Mouse (Mus musculus) kidney, postnatal 0 days (tissue): ENCODE measurements around the gene Podn. TPM values are rescaled to one million over a fixed set of nuclear protein-coding genes. Genes with fewer than 3 reads are reported as not detected.

Source experiments
- ATAC-seq: fragments of 200-750 bp; cut with Nextera tagmentation; replicated peaks from 2 replicates; pipeline ENCODE4 v1.8.0; 2017; ENCODE audit warnings: low read depth, moderate number of reproducible peaks, moderate TSS enrichment, moderate library complexity; ENCODE audit not compliant: low FRiP score
- DNase-seq: peaks from one replicate; pipeline ENCODE4 v3.0.0-alpha.2; 2016; ENCODE audit warnings: low spot score
- H3K27ac ChIP-seq: fragments of 300-500 bp; sonication (generic); 2 replicates; pipeline ENCODE4 v1.5.1; 2014; ENCODE audit warnings: mild to moderate bottlenecking
- H3K27me3 ChIP-seq: fragments of 300-500 bp; sonication (generic); 2 replicates; pipeline ENCODE4 v1.6.1; 2014; ENCODE audit warnings: low read length, mixed read lengths; ENCODE audit not compliant: insufficient read depth
- H3K36me3 ChIP-seq: fragments of 300-500 bp; sonication (generic); 2 replicates; pipeline ENCODE4 v1.6.1; 2014; ENCODE audit warnings: low read length, mixed read lengths; ENCODE audit not compliant: insufficient read depth
- H3K4me1 ChIP-seq: fragments of 300-500 bp; sonication (generic); replicated peaks from 2 replicates; pipeline ENCODE4 v1.6.1; 2014; ENCODE audit warnings: antibody characterized with exemption, low read length, mixed read lengths; ENCODE audit not compliant: insufficient read depth
- H3K4me2 ChIP-seq: fragments of 300-500 bp; sonication (generic); 2 replicates; pipeline ENCODE4 v1.6.1; 2014; ENCODE audit warnings: mild to moderate bottlenecking, low read length, moderate library complexity, mixed read lengths
- H3K4me3 ChIP-seq: fragments of 300-500 bp; sonication (generic); replicated peaks from 2 replicates; pipeline ENCODE4 v1.5.1; 2014; ENCODE audit warnings: low read depth, low read length
- H3K9ac ChIP-seq: fragments of 300-500 bp; sonication (generic); 2 replicates; pipeline ENCODE4 v1.6.1; 2014; ENCODE audit warnings: low read depth, low read length
- H3K9me3 ChIP-seq: fragments of 300-500 bp; sonication (generic); replicated peaks from 2 replicates; pipeline ENCODE4 v1.6.1; 2016; ENCODE audit warnings: low read length, inconsistent platforms, mixed read lengths
- CTCF ChIP-seq: IDR thresholded peaks from 2 replicates; pipeline ENCODE4 v1.5.1; 2016; ENCODE audit warnings: antibody characterized with exemption, low read depth, mild to moderate bottlenecking, moderate library complexity
- WGBS: fragments of 180-500 bp; shearing (Covaris S2); extraction: QIAGEN DNeasy Blood & Tissue Kit; methylation state at CpG from one replicate; pipeline ENCODE4 v1.1.7; 2014; 5-methylcytosine and 5-hydroxymethylcytosine counted together
- polyA plus RNA-seq: library from polyadenylated mRNA; unstranded; fragments of >200 nt; fragmentation: Nextera tagmentation; extraction: Ambion mirVana; gene quantifications from 2 replicates; pipeline ENCODE4 v1.2.1, GENCODE M21; 2015

The Podn gene
- polyA plus RNA-seq, 1 experiment from 2014 or later: 1.2 TPM

DNA sequence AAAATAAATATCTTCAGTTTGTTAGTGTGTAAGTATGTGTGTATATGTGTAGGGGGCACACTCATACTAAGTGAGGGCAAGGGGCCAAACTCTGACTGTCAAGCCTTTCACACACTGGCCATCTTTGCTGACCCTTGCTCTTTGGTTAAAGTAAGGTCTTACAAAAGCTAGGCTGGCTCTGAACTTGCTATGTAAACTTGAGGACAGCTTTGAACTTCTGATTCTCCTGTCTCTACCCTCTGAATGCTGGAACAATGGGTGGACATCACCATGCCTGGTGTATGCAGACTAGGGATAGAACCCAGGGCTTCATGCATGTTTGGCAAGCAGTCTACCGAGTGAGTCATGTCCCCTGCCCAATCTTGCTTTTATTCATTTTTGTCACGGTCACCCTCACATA, 20.2 kb upstream of the Podn start:
- Histone ChIP-seq H3K36me3 (no peaks in the 10 kb centered on the region), H3K4me3 (no peak overlapping the region), H3K27ac (no peak overlapping the region), H3K9ac (no peak overlapping the region), H3K27me3 (no peaks in the 10 kb centered on the region), H3K9me3 (no peaks in the 10 kb centered on the region), H3K4me2 (no peak overlapping the region), H3K4me1 (no peaks in the 10 kb centered on the region)
- DNase-seq (no peak), ATAC-seq (no peak)
- WGBS: 82% methylated on average over 2 of the region's 2 CpGs
- no peak for TF ChIP-seq CTCF

DNA sequence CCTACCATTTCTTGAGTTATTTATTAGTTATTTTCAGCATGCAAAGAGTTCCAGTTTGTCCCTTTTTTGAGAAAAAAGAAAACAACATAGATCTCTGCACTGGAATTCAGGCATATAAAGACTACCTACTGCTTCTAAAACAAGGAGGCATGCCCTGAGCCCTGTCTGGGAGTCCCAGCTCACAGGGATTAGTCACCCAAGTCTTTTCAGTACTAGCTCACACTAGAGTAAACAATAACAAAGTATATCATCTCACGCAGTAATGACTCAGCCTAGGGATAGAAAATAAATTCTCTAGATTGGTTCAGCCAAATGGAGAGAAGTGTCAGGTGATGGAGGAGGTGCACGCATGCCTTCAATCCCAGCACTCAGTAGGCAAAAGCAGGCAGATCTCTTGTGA, 14.5 kb upstream of the Podn start:
- ATAC-seq (no peak), DNase-seq (no peak)
- Histone ChIP-seq H3K9ac (no peak overlapping the region), H3K4me2 (no peak overlapping the region), H3K27me3 (no peaks in the 10 kb centered on the region), H3K36me3 (0 out of 2 replicates have a peak, but pooled peaks cover 4% of the 10 kb centered on the region), H3K4me1 (no peaks in the 10 kb centered on the region), H3K27ac (no peak overlapping the region), H3K9me3 (no peaks in the 10 kb centered on the region), H3K4me3 (no peak overlapping the region)
- 69% methylated on average over 2 of the region's 2 CpGs for WGBS
- no peak for TF ChIP-seq CTCF

- Histone ChIP-seq H3K9me3 (no peaks in the 10 kb centered on the region), H3K4me1 (no peaks in the 10 kb centered on the region), H3K27ac (no peak overlapping the region), H3K27me3 (no peaks in the 10 kb centered on the region), H3K36me3 (0 out of 2 replicates have a peak, but pooled peaks cover 4% of the 10 kb centered on the region), H3K4me3 (no peak overlapping the region), H3K9ac (no peak overlapping the region), H3K4me2 (no peak overlapping the region)
- ATAC-seq (no peak), DNase-seq (no peak)
- TF ChIP-seq CTCF: no peak
- 91% methylated on average over 7 of the region's 7 CpGs for WGBS
These were observed 13.5 kb upstream of the Podn start for GRCm38 (mm10) chr4:108109728-108110127.

- H3K27ac ChIP-seq: no peak overlapping the region
- no peaks in the 10 kb centered on the region for H3K4me1 ChIP-seq
- ATAC-seq (no peak), DNase-seq (no peak)
- H3K36me3 ChIP-seq: peaks cover 4% of the 10 kb centered on the region; the same call in 1 of the 2 replicates
- H3K4me2 ChIP-seq: no peak overlapping the region
- no peak overlapping the region for H3K4me3 ChIP-seq
- no peak overlapping the region for H3K9ac ChIP-seq
- TF ChIP-seq CTCF: no peak
- 80% methylated on average over 6 of the region's 6 CpGs for WGBS
- no peaks in the 10 kb centered on the region for H3K9me3 ChIP-seq
- H3K27me3 ChIP-seq: no peaks in the 10 kb centered on the region
These were observed 3.4 kb downstream of the Podn start for GRCm38 (mm10) chr4:108092741-108093397.

DNA sequence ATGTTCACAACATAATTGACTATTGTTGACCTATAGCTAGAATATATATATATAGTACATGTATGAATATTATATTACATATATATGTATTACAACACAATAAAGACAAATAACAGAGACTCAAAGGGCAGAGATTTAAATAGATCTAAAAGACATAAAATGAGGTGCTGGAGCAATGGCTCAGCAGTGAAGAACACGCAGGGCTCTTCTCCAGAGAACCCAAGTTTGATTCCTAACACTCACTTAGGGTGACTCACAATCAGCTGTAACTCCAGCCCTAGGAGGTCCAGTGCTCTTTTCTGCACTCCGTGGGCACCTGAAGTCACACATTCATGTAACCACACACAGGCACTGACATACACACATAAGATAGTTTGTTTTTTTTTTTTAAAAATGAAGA, 12.3 kb downstream of the Podn start:
- no peaks in the 10 kb centered on the region for H3K36me3 ChIP-seq
- no peak overlapping the region for H3K4me2 ChIP-seq
- H3K27me3 ChIP-seq: no peaks in the 10 kb centered on the region
- TF ChIP-seq CTCF: no peak
- ATAC-seq (no peak), DNase-seq (no peak)
- no peaks in the 10 kb centered on the region for H3K9me3 ChIP-seq
- no peak overlapping the region for H3K27ac ChIP-seq
- no peak overlapping the region for H3K4me3 ChIP-seq
- H3K4me1 ChIP-seq: no peaks in the 10 kb centered on the region
- no peak overlapping the region for H3K9ac ChIP-seq
- WGBS: 96% methylated on average over 2 of the region's 2 CpGs

- Histone ChIP-seq H3K4me2 (no peak overlapping the region), H3K36me3 (no peaks in the 10 kb centered on the region), H3K27me3 (no peaks in the 10 kb centered on the region), H3K4me3 (no peak overlapping the region), H3K9ac (no peak overlapping the region), H3K4me1 (no peaks in the 10 kb centered on the region), H3K27ac (no peak overlapping the region), H3K9me3 (no peaks in the 10 kb centered on the region)
- 80% methylated on average over 6 of the region's 6 CpGs for WGBS
- DNase-seq (no peak), ATAC-seq (no peak)
- no peak for TF ChIP-seq CTCF
These were observed 13.1 kb downstream of the Podn start for GRCm38 (mm10) chr4:108083032-108083735.
